Mouse (Mus musculus) adrenal gland, adult 18-20 months (tissue): Measurements from ENCODE around the gene Gins1. TPM values are rescaled to one million over a fixed set of nuclear protein-coding genes. Genes with fewer than 3 reads are reported as not detected.
"Not testable (repeated sequence)": the region's sequence is repeated elsewhere in the genome, so short reads cannot be mapped to it uniquely, and the experiment has no call there.

Source experiments
- DNase-seq, 2 experiments: peaks; one replicate each; pipeline ENCODE4 v3.0.0; 2021 to 2022; ENCODE audit warnings: low spot score in 2 of 2
- long read RNA-seq, 2 experiments: library from polyadenylated mRNA; stranded (forward); transcript quantifications; one replicate each; pipeline ENCODE4 v2.0.0; 2021
- total RNA-seq, 2 experiments: library from RNA; stranded (reverse); gene quantifications; 1 replicate in 1 of 2; 2 replicates in 1 of 2; pipeline ENCODE4 v1.2.3; 2021

Gins1 gene
- 1 to 10 TPM; 1.2 to 1.7 TPM for total RNA-seq
- long read RNA-seq, experiment 1, result 0 reads
- long read RNA-seq, experiment 2, partial matches to known transcripts, result 1 of 2 reads
- long read RNA-seq, experiment 2, other reads (novel, unspliced or antisense), result 0 of 2 reads

DNA sequence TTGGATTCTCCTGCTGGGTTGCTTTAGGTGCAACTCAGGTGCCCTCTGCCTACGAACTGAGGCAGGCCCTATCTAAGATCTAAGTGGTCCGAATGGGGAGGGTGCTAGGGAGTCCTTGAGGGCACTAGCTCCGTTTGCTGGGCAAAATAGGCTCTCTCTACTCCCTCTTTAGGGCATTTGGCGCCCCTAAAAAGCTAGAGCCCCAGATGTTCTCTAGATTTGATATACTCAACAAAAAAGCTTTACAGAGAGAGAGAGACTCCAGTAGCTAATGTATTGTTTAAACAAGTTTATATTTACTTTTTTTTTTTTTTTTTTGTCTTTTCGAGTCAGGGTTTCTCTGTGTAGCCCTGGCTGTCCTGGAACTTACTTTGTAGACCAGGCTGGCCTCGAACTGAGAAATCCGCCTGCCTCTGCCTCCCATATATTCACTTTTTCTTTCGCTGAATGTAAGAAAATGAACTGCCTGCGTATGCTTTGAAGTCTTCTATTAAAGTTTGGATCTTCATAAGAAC lies at the start of gene Gins1:
Gins1 (plus strand) TSS at position 465 of the 515 bp plus-strand sequence.
- DNase-seq, result no peak

DNA sequence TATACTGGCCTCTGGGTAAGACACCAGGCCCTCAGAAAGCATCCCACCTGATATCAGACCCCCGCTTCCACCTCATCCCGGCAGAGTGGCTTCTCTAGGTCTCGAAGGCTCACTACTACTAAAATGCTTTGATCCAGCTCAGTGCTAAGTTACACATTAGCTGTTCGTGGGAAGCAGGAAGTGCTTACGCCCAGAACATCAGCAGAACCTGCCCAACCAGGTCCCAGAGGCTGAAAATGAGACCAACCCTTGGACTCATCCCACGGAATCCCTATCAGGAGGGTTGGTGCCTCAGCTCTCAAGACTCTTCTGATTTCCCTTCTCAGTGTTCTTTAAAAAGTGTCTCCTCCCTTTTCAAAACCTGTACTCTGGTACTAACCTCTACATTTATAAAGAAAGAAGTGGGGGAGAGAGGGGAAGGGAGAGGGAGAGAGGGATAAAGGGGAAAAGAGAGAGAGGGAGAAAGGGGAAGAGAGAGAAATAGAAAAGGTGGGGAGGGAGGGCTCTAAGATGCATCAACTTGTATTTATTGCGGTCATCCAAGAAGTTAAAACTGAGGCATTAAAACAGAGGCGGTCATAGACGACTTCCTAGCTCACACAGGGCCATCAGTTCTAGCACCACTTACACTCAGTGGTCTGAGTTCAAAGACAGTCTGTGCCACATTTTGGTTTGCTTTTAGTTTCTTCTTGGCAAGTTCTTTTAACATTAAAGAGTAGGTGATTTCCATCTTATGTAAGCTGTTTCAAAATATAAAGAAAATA lies 46.3 kb upstream of the Gins1 start:
- DNase-seq, result no peak

DNA sequence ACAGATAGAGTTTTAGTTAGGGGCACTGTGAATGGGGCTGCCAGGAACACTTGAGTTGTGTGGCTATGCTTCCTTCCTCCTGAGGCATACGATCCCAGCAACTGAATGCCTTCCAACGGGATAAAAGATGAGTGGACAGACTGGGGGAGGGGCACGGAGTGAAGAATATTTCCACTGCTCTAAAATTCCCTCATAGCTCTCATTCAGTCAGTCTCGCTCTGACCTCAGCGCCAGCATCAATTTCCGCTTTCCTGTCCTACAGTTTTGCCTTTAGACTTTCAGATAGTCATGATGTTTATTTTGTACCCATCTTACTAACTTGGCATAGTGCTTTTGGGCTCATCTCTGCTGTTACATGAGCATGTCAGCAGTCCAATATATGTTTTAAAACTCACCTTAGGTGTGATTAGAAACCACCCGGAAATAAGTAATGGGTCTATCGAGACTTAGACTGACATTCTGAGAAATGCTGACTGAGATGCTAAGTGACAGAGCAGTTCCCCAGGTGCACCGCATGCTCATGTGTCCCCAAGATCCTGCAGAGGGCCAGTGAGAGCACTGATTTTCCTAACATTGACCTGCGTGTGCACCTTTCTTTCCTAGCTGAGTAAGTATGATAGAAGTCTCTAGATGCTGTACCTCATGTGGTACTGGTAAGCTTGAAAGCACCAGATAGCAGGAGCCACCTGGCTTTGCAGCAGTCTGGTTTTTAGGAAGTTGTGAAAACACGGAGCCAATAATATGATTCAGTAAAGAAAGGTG lies 45.3 kb upstream of the Gins1 start:
- DNase-seq, result no peak

DNA sequence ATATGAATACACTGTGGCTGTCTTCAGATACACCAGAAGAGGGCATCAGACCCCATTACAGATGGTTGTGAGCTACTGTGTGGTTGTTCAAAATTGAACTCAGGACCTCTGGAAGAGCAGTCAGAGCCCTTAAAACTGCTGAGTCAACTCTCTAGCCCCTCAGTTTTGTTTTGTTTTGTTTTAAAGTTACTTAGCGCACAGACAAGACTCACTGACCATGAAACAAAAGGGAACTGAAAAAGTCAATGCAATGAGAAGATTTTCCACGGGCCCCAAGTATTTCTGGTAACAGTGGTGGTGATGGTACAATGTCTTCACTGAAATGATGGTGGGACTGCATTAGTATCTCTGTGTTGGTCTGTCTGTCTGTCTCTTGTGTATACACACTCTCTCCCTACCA lies 44.1 kb upstream of the Gins1 start:
- no peak for DNase-seq

DNA sequence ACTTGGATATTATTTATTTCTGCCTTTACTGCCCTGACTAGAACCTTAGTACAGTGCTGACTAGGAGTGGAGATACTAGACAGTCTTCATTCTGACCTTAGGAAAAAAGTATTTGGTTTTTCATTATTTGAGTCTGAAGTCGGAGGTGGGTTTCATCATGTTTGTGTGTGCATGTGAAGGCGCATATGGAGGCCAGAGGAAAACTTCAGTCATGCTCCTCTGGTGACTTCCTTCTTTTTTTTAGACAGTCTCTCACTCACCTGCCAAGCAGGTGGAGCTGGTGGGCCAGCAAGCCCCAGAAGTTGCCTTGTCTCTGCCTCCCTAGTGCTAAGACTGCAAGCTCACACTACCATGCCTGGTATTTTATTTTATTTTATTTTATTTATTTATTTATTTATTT lies 38.2 kb upstream of the Gins1 start:
- DNase-seq, result no peak

DNA sequence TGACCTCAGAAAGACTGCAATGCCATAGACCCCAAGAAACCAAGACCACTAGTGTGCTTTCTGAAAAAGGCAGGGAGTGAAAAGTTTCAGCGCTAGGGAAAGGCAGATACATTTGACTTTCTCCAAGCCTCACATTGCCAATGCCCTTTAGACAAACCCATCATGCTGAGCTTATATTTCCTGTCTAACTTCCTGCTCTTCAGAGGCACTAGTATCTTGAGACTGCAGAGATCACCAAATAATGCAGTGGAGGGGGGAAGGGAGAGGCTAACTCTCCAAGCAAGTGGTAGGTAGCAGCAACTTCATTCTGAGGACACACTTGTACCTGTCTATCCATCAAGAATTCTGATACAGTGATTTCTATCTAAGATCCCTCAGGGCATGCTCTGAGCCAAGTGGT lies 35.8 kb upstream of the Gins1 start:
- no peak for DNase-seq

DNA sequence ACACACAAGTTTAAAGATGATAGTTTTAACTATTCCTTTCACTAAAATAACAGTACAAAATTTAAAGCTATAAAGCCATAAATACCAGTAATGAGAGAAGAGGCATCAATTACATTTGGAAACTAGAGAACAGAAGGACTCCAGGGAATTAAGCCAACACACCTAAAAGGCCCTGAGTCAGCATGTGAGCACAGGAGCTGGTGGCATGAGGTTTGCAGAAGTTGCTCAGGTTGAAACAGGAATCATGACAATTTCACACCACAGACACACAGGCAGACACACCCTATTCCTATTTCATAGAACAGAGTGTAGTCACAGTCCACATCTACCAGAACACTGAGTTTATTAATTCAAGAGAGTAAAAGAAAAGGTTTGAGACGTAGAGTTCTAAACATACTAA lies 30.7 kb upstream of the Gins1 start:
- DNase-seq, result no peak

DNA sequence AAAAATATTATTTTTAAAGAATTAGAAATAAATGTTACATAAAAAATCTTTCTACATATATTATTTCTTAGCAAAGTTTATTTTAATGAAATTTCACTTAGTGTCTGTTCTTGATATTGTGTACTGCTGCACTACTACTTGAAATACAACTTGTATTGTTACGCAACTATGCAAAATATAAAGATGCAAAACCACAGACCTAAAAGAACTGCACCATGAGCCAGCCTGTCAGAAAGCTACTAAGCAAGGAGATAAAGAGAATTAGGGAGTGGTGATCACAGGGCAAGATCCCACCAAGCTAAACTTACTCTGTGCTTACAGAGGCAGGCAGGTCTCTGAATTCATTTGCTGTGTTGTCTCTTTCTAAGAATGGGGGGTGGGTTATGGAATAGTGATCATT lies 30.0 kb upstream of the Gins1 start:
- DNase-seq, result no peak

DNA sequence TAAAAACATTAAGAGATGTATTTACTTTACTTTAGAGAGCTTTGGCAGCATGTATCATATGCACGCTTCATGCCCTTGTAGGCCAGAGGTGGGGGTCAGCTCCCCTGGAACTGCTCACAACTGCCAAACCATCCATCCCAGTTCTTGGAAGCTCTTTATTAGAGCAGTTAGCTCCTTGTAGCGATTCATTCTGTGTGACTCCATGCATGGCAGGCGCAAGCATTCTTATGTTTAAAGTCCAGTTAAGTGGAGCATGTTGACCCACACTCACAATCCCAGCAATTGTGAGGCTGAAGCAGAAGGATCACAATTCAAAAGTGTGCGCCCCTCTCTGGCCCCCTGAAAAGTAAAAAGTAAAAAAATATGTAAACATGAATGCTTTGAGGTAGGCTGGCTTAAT lies 27.6 kb upstream of the Gins1 start:
- DNase-seq, result no peak

DNA sequence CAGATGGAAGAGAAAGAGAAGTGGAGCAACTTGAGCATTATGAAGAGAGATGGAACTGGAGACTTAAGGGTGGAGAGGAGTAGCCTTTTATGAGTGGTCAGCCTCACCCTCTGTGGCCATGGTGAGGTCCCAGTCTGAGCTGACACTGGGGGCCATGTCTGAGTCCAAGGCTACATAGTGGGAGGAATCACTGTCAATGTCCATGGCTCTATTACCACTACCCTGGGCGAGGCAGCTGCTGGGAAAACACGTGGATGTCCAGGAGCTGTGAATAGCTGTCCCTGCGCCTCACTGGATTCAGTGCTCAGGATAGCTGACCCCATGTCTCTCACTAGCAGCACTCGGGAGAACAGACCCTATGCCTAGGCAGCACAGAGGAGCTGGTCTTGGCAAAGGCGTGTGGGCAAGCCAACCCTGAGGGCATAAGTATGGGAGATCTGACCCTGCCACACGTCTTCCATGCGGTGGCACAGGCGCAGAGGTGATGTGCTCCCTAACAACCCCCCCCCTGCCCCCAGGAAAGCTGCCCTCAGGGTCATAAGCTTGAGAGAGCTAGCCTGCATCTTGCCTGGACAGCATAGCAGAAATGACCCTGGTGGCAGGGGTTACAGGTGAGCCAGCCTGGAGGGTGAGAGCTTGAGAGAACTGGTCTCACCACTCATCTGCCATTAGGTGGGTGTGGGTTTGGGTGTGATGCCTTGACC lies 21.0 kb upstream of the Gins1 start:
- no peak for DNase-seq

DNA sequence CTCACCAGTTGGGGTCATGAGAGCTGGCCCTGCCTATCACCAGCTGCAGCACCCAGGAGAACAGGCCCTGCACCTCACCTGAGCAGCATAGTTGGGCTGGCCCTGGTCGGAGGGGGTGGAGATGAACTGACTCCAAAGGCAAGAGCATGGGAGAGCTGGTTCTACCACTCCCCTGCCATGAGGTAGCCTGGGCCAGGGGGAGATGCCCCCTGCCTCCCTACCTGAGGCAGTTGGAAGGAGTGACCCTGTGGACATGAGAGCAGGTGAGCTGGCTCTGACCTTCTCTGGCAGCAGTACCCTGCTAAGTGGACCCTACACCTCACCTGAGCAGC lies 20.5 kb upstream of the Gins1 start:
- no peak for DNase-seq

DNA sequence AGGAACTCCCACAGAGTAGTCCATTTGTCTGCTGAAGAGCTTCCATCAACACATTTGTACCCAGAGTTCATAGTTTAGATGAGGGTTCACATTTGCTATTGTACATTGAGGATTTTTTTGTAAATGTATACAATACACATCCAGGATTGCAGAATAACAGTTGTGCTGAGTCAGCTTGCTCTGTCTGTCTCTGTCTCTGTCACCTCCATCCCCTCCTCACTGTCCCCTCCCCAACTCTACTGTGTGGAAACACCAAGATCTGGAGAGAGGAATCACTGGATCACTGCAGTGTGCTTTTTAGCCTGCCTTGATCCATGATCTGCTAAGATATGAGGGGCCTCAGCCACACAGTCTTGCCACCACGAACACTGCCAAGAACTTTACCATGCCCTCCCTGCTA lies 19.4 kb upstream of the Gins1 start:
- DNase-seq, result no peak

DNA sequence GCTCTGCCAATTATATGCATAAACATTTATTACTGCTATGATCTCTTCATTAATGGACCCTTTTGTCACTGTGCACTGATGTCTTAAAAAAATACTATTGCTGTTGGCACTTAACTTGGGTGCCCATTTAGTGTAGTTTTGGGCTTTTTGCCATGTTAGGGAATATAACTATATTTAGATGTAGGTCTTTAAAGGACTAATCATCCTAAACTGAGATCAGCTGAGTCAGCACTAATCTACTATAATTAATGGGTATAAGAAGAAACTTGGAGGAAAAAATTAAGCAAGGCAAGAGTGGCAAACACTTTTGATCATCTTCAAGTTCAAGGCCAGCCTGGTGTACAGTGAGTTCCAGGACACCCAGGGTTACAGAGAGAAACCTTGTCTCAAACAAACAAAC lies 18.9 kb upstream of the Gins1 start:
- no peak for DNase-seq

DNA sequence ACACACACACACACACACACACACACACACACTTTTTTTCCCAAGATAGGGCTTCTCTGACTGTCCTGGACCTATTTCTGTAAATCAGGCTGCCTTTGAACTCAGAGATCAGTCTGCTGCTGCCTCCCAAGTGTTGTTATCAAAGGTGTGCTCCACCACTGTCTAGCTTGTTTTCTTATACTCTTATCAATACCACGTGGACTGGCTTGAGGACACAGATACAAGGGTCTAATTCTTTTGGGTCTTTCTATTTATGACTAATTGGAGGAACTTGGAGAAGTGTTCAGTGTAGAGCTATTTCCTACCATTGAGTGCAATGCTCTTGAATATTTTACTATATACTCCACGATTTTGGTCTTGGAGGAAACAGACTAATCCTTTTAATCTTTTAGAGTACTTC lies 17.8 kb upstream of the Gins1 start:
- no peak for DNase-seq

DNA sequence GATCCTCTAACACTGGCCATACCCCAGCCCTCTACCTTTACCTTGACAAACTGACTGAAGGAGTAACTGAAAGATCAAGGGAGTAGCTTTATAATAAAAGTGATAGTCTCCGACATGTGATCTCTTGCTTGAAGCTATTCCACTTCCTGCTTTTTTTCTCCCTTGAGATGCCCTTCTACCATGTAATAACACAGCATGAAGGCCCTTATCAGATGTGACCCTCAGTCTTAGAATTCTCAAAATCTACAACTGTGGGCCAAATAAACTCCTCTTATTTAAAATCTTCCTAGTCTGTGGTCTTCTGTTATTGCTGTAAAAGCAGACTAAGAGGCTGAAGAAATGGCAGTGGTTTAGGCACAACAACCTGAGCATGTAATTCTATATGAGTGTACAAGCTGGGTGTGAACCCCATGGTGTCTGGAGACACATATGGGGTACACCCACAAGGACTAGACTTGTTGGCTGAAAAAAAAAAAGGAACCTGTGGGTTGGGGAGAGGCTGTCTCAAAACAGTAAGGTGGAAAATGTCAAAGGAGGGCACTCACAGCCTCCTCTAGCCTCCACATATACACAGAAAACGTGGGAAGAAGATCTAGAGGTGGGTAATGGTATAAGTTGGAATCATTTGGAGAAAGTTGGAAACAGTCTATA lies 10.5 kb upstream of the Gins1 start:
- DNase-seq, result no peak

DNA sequence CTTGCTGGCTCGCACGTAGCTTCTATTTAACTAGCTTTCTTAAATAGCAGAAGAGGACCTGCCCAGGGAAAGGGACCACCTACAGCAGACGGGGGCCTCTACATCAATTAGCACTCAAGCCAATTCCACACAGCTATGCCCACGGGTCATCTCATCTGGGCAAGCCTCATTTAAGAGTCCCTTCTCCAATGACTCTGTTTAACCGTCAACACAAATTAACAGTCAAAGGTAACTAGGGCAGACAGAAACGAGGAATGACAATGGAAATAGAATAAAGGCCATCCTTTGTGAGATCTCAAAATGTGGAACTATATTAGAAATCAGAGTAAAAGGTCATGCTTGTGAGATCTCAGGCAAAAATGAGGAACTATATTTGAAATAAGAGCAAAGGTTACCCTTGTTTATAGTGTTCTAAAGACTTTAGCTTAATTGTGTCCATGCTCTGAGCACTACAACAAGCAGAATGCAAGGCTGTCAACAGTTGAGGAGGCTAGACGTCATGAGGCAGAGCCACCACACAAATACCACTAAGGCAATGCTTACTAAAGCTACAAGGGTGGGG lies 9.4 kb upstream of the Gins1 start:
- DNase-seq, result no peak

DNA sequence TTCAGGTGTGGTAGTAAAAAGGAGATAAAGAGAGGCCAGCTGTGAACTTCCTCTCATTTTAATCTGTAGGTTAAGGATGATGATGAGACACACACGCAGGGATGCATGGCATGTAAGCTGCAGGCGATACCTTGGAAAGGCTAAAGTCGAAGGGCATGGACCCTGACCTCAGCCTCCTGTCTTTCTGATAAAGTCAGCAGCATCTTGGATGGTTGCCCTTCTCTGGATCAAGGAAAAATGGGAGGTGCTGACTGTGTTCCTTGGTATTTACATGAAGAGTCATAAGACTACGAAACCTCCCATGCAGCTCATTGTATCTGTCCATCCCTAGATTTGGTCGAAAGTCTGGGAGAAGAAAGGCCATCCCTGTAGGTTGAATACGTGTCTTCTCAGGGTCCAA lies 4.9 kb upstream of the Gins1 start:
- DNase-seq, result no peak

DNA sequence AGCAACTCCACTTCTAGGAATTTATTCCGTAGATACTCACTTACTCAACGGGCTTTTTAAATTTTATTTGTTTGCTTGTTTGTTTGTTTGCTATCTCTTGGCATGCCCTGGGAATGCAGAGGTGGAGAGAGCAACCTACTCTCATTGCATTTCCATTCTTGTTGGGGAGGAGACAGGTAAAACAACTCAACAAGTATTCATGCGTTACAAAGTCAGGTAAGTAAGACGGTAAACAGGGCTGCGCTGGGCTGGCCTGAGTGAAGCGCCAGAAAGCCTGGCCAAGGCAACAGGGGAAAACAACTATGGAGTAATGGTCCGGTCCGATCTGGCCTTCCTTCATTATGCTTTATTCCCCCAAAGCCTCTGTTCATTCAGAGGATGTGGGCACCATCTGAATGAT lies 2.9 kb upstream of the Gins1 start:
- DNase-seq, result no peak

DNA sequence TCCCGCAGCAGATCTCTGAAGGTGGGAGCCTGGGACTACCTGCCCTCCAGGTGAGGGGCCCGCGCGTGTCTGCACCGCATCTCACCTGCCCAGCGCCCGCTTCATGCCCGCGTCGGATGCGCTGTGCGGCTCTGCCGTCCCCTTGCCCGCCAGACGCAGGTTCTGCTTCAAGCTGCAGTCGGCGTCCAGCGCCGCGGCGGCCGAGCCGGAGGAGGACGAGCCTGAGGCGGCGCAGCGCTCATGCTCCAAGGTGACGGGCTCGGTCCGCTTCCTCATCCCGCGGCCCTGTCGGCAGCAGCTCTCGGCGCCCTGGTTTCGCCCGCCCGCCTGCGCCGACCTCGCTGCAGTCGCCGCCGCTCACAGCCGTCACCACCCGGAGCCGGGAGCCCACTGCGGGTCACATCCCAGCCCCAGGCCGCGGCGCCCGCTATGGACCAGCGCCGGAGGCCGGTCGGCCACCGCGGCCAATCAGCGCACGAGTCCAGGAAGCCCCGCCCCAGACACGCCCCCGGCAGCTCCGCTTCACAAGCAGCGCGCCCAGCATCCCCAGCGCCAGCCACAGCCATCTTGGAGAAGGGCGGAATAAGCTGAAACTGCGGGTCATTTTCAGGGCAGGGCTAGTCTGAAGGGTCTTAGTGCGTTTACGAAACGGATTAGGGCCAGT lies 796 bp upstream of the Gins1 start, which contains the start of gene Abhd12:
Abhd12 (minus strand) TSS at position 470 of the 664 bp plus-strand sequence.
- DNase-seq, result peak; percentile 98 to 99

DNA sequence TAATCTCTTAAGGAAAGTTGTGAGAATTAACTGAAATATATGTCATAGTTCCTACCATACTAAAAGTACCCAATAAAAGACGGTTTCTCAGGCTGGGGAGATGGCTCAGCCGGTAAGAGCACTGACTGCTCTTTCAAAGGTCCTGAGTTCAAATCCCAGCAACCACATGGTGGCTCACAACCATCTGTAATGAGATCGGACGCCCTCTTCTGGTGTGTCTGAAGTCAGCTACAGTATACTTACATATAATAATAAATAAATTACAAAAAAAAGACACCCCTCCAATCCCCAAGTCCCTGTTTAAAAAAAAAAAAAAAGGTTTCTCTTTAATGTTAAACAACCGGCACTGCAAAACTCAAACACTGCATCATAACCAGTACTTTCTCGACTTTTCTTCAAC lies 3.7 kb downstream of the Gins1 start:
- not testable (repeated sequence) for DNase-seq
